Mouse (Mus musculus) megakaryocyte, embryonic 14.5 days (primary cell): Measurements from ENCODE around the gene Olfr1427.

ENCODE experiments used
- FLI1 ChIP-seq: IDR thresholded peaks from 2 replicates; pipeline ENCODE4 v1.6.1; 2012; ENCODE audit warnings: low read length, inconsistent platforms, mixed read lengths
- GATA1 ChIP-seq: IDR thresholded peaks from 3 replicates; pipeline ENCODE4 v1.6.1; 2012; ENCODE audit warnings: mixed read lengths, low read length, inconsistent platforms, borderline replicate concordance

GRCm38 (mm10) chr19:12134289-12134688 is 31.2 kb upstream of the Olfr1427 start:
- TF ChIP-seq GATA1 (no peak), FLI1 (no peak)
